Mouse (Mus musculus): ENCODE measurements around the gene Gimap5. TPM values are rescaled to one million over a fixed set of nuclear protein-coding genes. Genes with fewer than 3 reads are reported as not detected.

Gimap5 gene
- polyA plus RNA-seq, 2 experiments: 3.5 to 3.8 TPM

GRCm38 (mm10) chr6:48787867-48788266 lies 41.9 kb downstream of the Gimap5 start:
- WGBS: 80% methylated on average over 2 of the region's 2 CpGs

GRCm38 (mm10) chr6:48801897-48802296 lies 55.9 kb downstream of the Gimap5 start:
- Histone ChIP-seq H3K9ac (ENCODE audit: low read depth, low read length, severe bottlenecking) (no peak overlapping the region), H3K27me3 (ENCODE audit: control insufficient read depth, insufficient read depth, low read length) (no peaks in the 10 kb centered on the region), H3K27ac (replicated peaks; ENCODE audit: low read depth, low read length) (no peak overlapping the region), H3K4me3 (replicated peaks; ENCODE audit: low read length) (no peak overlapping the region), H3K4me2 (replicated peaks; ENCODE audit: low read depth, low read length, severe bottlenecking) (no peak overlapping the region), H3K36me3 (ENCODE audit: control insufficient read depth, insufficient read depth, low read length) (no peaks in the 10 kb centered on the region), H3K9me3 (ENCODE audit: control insufficient read depth, low read length) (no peaks in the 10 kb centered on the region), H3K4me1 (ENCODE audit: control insufficient read depth, insufficient read depth, low read length) (no peaks in the 10 kb centered on the region)
- no peak for TF ChIP-seq POLR2A (IDR thresholded peaks at IDR 0.05; ENCODE audit: borderline replicate concordance, extremely low read depth, insufficient read depth, insufficient read length)
- ATAC-seq (ENCODE audit: low FRiP score, low read depth): no peak
- no peak for DNase-seq (ENCODE audit: low spot score)
- 91% methylated on average over 1 of the region's 1 CpGs for WGBS

More at GRCm38 (mm10) chr6:48787867-48788266, 41.9 kb downstream of the Gimap5 start:
- Histone ChIP-seq H3K36me3 (ENCODE audit: control insufficient read depth, insufficient read depth, low read length) (no peaks in the 10 kb centered on the region), H3K9ac (ENCODE audit: low read depth, low read length, severe bottlenecking) (no peak overlapping the region), H3K9me3 (ENCODE audit: control insufficient read depth, low read length) (no peaks in the 10 kb centered on the region), H3K4me1 (ENCODE audit: control insufficient read depth, insufficient read depth, low read length) (no peaks in the 10 kb centered on the region), H3K4me3 (replicated peaks; ENCODE audit: low read length) (no peak overlapping the region), H3K27me3 (ENCODE audit: control insufficient read depth, insufficient read depth, low read length) (no peaks in the 10 kb centered on the region), H3K27ac (replicated peaks; ENCODE audit: low read depth, low read length) (no peak overlapping the region), H3K4me2 (replicated peaks; ENCODE audit: low read depth, low read length, severe bottlenecking) (no peak overlapping the region)
- no peak for ATAC-seq (ENCODE audit: low FRiP score, low read depth)
- TF ChIP-seq POLR2A (IDR thresholded peaks at IDR 0.05; ENCODE audit: borderline replicate concordance, extremely low read depth, insufficient read depth, insufficient read length): no peak
- DNase-seq (ENCODE audit: low spot score): no peak

GRCm38 (mm10) chr6:48803406-48804051 lies 57.5 kb downstream of the Gimap5 start:
- no peak for ATAC-seq (ENCODE audit: low FRiP score, low read depth)
- Histone ChIP-seq H3K9me3 (ENCODE audit: control insufficient read depth, low read length) (no peaks in the 10 kb centered on the region), H3K27me3 (ENCODE audit: control insufficient read depth, insufficient read depth, low read length) (no peaks in the 10 kb centered on the region), H3K4me1 (ENCODE audit: control insufficient read depth, insufficient read depth, low read length) (no peaks in the 10 kb centered on the region), H3K27ac (replicated peaks; ENCODE audit: low read depth, low read length) (no peak overlapping the region), H3K4me3 (replicated peaks; ENCODE audit: low read length) (no peak overlapping the region), H3K4me2 (replicated peaks; ENCODE audit: low read depth, low read length, severe bottlenecking) (no peak overlapping the region), H3K9ac (ENCODE audit: low read depth, low read length, severe bottlenecking) (no peak overlapping the region), H3K36me3 (ENCODE audit: control insufficient read depth, insufficient read depth, low read length) (no peaks in the 10 kb centered on the region)
- no peak for DNase-seq (ENCODE audit: low spot score)
- TF ChIP-seq POLR2A (IDR thresholded peaks at IDR 0.05; ENCODE audit: borderline replicate concordance, extremely low read depth, insufficient read depth, insufficient read length): no peak

Other genes with a start within 250 kb of the Gimap5 start
- gene Atp6v0e2, start 208.6 kb upstream of the Gimap5 start, polyA plus RNA-seq (2012; rRNA removed): 11.0 and 13.1 TPM in 2 replicates
- gene Atp6v0e2, start 208.6 kb upstream of the Gimap5 start, polyA plus RNA-seq (2014; fragmentation: Nextera tagmentation; extraction: Ambion mirVana): 7.8 and 8.7 TPM in 2 replicates
- 17.6 and 18.4 TPM in 2 replicates for gene Lrrc61, start 191.4 kb upstream of the Gimap5 start, polyA plus RNA-seq (2012; rRNA removed)
- 5.9 and 6.7 TPM in 2 replicates for gene Lrrc61, start 191.4 kb upstream of the Gimap5 start, polyA plus RNA-seq (2014; fragmentation: Nextera tagmentation; extraction: Ambion mirVana)
- 15.2 and 19.7 TPM in 2 replicates for gene Rarres2, start 173.4 kb upstream of the Gimap5 start, polyA plus RNA-seq (2012; rRNA removed)
- gene Rarres2, start 173.4 kb upstream of the Gimap5 start, polyA plus RNA-seq (2014; fragmentation: Nextera tagmentation; extraction: Ambion mirVana): 16.1 and 21.3 TPM in 2 replicates
- gene Gm45021, start 156.6 kb upstream of the Gimap5 start, polyA plus RNA-seq (2012; rRNA removed): 0.78 TPM in 1 of 2 replicates, not detected in the other
- 0.94 TPM in 1 of 2 replicates, not detected in the other for gene Gm45021, start 156.6 kb upstream of the Gimap5 start, polyA plus RNA-seq (2014; fragmentation: Nextera tagmentation; extraction: Ambion mirVana)
- gene Repin1, start 152.3 kb upstream of the Gimap5 start, polyA plus RNA-seq (2012; rRNA removed): 35.2 and 55.3 TPM in 2 replicates
- gene Repin1, start 152.3 kb upstream of the Gimap5 start, polyA plus RNA-seq (2014; fragmentation: Nextera tagmentation; extraction: Ambion mirVana): 23.3 and 25.7 TPM in 2 replicates
- gene Gm44965, start 152.3 kb upstream of the Gimap5 start, polyA plus RNA-seq (2012; rRNA removed): not detected in 2 replicates
- gene Gm44965, start 152.3 kb upstream of the Gimap5 start, polyA plus RNA-seq (2014; fragmentation: Nextera tagmentation; extraction: Ambion mirVana): not detected in 2 replicates
- 4.8 and 6.4 TPM in 2 replicates for gene Zfp775, start 144.1 kb upstream of the Gimap5 start, polyA plus RNA-seq (2012; rRNA removed)
- 5.8 and 5.9 TPM in 2 replicates for gene Zfp775, start 144.1 kb upstream of the Gimap5 start, polyA plus RNA-seq (2014; fragmentation: Nextera tagmentation; extraction: Ambion mirVana)
- 1.1 and 1.5 TPM in 2 replicates for gene AI854703, start 119.4 kb upstream of the Gimap5 start, polyA plus RNA-seq (2012; rRNA removed)
- 0.76 and 0.87 TPM in 2 replicates for gene AI854703, start 119.4 kb upstream of the Gimap5 start, polyA plus RNA-seq (2014; fragmentation: Nextera tagmentation; extraction: Ambion mirVana)
- gene Gimap8, start 99.0 kb upstream of the Gimap5 start, polyA plus RNA-seq (2012; rRNA removed): 2.3 TPM in 2 replicates
- gene Gimap8, start 99.0 kb upstream of the Gimap5 start, polyA plus RNA-seq (2014; fragmentation: Nextera tagmentation; extraction: Ambion mirVana): 0.40 and 0.70 TPM in 2 replicates
- gene Gimap9, start 70.1 kb upstream of the Gimap5 start, polyA plus RNA-seq (2012; rRNA removed): 5.8 and 6.2 TPM in 2 replicates
- 6.0 and 6.2 TPM in 2 replicates for gene Gimap9, start 70.1 kb upstream of the Gimap5 start, polyA plus RNA-seq (2014; fragmentation: Nextera tagmentation; extraction: Ambion mirVana)
- gene Gimap4, start 61.6 kb upstream of the Gimap5 start, polyA plus RNA-seq (2012; rRNA removed): 9.6 and 9.7 TPM in 2 replicates
- 9.8 and 11.2 TPM in 2 replicates for gene Gimap4, start 61.6 kb upstream of the Gimap5 start, polyA plus RNA-seq (2014; fragmentation: Nextera tagmentation; extraction: Ambion mirVana)
- gene Gimap6, start 38.0 kb upstream of the Gimap5 start, polyA plus RNA-seq (2012; rRNA removed): 11.4 and 15.0 TPM in 2 replicates
- gene Gimap6, start 38.0 kb upstream of the Gimap5 start, polyA plus RNA-seq (2014; fragmentation: Nextera tagmentation; extraction: Ambion mirVana): 17.7 and 19.9 TPM in 2 replicates
- 0.82 TPM in 1 of 2 replicates, not detected in the other for gene Gm28053, start 27.6 kb upstream of the Gimap5 start, polyA plus RNA-seq (2012; rRNA removed)
- gene Gm28053, start 27.6 kb upstream of the Gimap5 start, polyA plus RNA-seq (2014; fragmentation: Nextera tagmentation; extraction: Ambion mirVana): 1.2 and 2.2 TPM in 2 replicates
- not detected in 2 replicates for gene Gimap7, start 27.6 kb upstream of the Gimap5 start, polyA plus RNA-seq (2012; rRNA removed)
- not detected in 2 replicates for gene Gimap7, start 27.6 kb upstream of the Gimap5 start, polyA plus RNA-seq (2014; fragmentation: Nextera tagmentation; extraction: Ambion mirVana)
- gene Gimap1, start 7.1 kb upstream of the Gimap5 start, polyA plus RNA-seq (2012; rRNA removed): 4.0 TPM in 2 replicates
- gene Gimap1, start 7.1 kb upstream of the Gimap5 start, polyA plus RNA-seq (2014; fragmentation: Nextera tagmentation; extraction: Ambion mirVana): 10.9 and 11.9 TPM in 2 replicates
- gene Gimap3, start 24.7 kb downstream of the Gimap5 start, polyA plus RNA-seq (2012; rRNA removed): not detected in 2 replicates
- gene Gimap3, start 24.7 kb downstream of the Gimap5 start, polyA plus RNA-seq (2014; fragmentation: Nextera tagmentation; extraction: Ambion mirVana): not detected in 2 replicates
- 49.7 and 61.3 TPM in 2 replicates for gene Tmem176a, start 94.7 kb downstream of the Gimap5 start, polyA plus RNA-seq (2012; rRNA removed)
- gene Tmem176a, start 94.7 kb downstream of the Gimap5 start, polyA plus RNA-seq (2014; fragmentation: Nextera tagmentation; extraction: Ambion mirVana): 80.7 and 90.9 TPM in 2 replicates
- 227 and 235 TPM in 2 replicates for gene Tmem176b, start 95.3 kb downstream of the Gimap5 start, polyA plus RNA-seq (2012; rRNA removed)
- 232 and 255 TPM in 2 replicates for gene Tmem176b, start 95.3 kb downstream of the Gimap5 start, polyA plus RNA-seq (2014; fragmentation: Nextera tagmentation; extraction: Ambion mirVana)
- gene Aoc1, start 126.7 kb downstream of the Gimap5 start, polyA plus RNA-seq (2012; rRNA removed): 0.08 and 0.34 TPM in 2 replicates
- not detected in 2 replicates for gene Aoc1, start 126.7 kb downstream of the Gimap5 start, polyA plus RNA-seq (2014; fragmentation: Nextera tagmentation; extraction: Ambion mirVana)
- 0.04 TPM in 1 of 2 replicates, not detected in the other for gene 1600015I10Rik, start 183.7 kb downstream of the Gimap5 start, polyA plus RNA-seq (2012; rRNA removed)
- not detected in 2 replicates for gene 1600015I10Rik, start 183.7 kb downstream of the Gimap5 start, polyA plus RNA-seq (2014; fragmentation: Nextera tagmentation; extraction: Ambion mirVana)
- not detected in 2 replicates for gene Doxl2, start 228.8 kb downstream of the Gimap5 start, polyA plus RNA-seq (2012; rRNA removed)
- not detected in 2 replicates for gene Doxl2, start 228.8 kb downstream of the Gimap5 start, polyA plus RNA-seq (2014; fragmentation: Nextera tagmentation; extraction: Ambion mirVana)
- not detected in 2 replicates for gene Svs1, start 240.7 kb downstream of the Gimap5 start, polyA plus RNA-seq (2012; rRNA removed)
- not detected in 2 replicates for gene Svs1, start 240.7 kb downstream of the Gimap5 start, polyA plus RNA-seq (2014; fragmentation: Nextera tagmentation; extraction: Ambion mirVana)

All from limb, embryonic 14.5 days (tissue).